Mouse (Mus musculus): ENCODE measurements around the gene Snx27. TPM values are rescaled to one million over a fixed set of nuclear protein-coding genes. Genes with fewer than 3 reads are reported as not detected.

The Snx27 gene
- polyA plus RNA-seq, 1 experiment from 2014 or later = 71.8 TPM

DNA sequence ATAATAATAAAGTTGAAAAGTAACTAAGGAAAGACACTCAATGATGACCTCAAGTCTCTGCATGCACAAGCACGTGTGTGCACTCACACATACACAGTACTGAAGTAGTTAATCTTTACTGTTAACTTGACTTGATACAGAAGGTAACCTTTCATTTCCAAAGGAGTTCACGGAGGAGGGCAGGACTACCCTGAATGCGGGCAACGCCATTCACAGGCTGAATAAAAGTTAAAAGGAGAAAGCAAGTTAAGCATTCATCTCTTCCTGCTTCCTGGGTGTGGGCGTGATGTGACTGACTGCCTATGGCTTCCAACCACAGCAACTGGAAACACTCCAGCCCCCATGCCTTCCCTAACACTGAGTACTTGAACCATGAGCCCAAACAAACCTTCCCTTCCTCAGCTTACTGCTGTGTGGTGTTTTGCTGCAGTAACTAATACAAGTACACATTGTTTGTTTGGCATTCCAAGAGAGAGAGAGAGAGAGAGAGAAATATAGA is 22.5 kb downstream of the Snx27 start:
- no peaks in the 10 kb centered on the region for H3K27me3 ChIP-seq (ENCODE audit: control insufficient read depth, insufficient read depth, low read length)
- H3K4me2 ChIP-seq (ENCODE audit: low read depth, low read length) = no peak overlapping the region
- no peak overlapping the region for H3K27ac ChIP-seq (ENCODE audit: low read depth, low read length)
- no peak for ATAC-seq (ENCODE audit: low read depth)
- H3K36me3 ChIP-seq (ENCODE audit: control insufficient read depth, insufficient read depth, low read length) = peaks cover 7% of the 10 kb centered on the region; the same call in 1 of the 2 replicates
- H3K9ac ChIP-seq (replicated peaks; ENCODE audit: low read depth, low read length) = no peak overlapping the region
- H3K4me3 ChIP-seq (ENCODE audit: low read depth, low read length) = no peak overlapping the region
- no peaks in the 10 kb centered on the region for H3K4me1 ChIP-seq (ENCODE audit: control insufficient read depth, insufficient read depth, low read length)
- no peaks in the 10 kb centered on the region for H3K9me3 ChIP-seq (ENCODE audit: control insufficient read depth, low read length)
- WGBS = 88% methylated on average over 5 of the region's 5 CpGs

DNA sequence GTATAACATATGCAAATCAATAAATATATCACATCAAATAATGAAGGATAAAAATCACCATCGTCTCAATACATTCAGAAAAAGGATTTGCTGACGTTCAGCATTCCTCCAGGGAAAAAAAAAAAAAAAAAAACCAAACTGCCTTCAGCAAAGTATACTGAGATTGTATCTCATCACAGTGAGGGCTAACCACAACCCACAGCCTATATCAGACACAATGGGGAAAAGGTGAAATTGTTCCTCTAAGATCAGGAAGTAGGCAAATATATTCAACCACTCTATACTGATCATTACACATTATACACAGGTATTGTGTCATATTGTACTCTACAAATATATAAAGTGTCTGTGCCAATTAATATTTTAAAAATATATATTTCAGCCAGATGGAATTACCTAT is 33.5 kb downstream of the Snx27 start:
- Histone ChIP-seq H3K27me3 (ENCODE audit: control insufficient read depth, insufficient read depth, low read length) (no peaks in the 10 kb centered on the region), H3K4me1 (ENCODE audit: control insufficient read depth, insufficient read depth, low read length) (no peaks in the 10 kb centered on the region), H3K9me3 (ENCODE audit: control insufficient read depth, low read length) (no peaks in the 10 kb centered on the region), H3K9ac (replicated peaks; ENCODE audit: low read depth, low read length) (no peak overlapping the region), H3K27ac (ENCODE audit: low read depth, low read length) (no peak overlapping the region), H3K36me3 (ENCODE audit: control insufficient read depth, insufficient read depth, low read length) (no peaks in the 10 kb centered on the region), H3K4me2 (ENCODE audit: low read depth, low read length) (no peak overlapping the region), H3K4me3 (ENCODE audit: low read depth, low read length) (no peak overlapping the region)
- ATAC-seq (ENCODE audit: low read depth) = no peak
- 86% methylated on average over 2 of the region's 2 CpGs for WGBS

DNA sequence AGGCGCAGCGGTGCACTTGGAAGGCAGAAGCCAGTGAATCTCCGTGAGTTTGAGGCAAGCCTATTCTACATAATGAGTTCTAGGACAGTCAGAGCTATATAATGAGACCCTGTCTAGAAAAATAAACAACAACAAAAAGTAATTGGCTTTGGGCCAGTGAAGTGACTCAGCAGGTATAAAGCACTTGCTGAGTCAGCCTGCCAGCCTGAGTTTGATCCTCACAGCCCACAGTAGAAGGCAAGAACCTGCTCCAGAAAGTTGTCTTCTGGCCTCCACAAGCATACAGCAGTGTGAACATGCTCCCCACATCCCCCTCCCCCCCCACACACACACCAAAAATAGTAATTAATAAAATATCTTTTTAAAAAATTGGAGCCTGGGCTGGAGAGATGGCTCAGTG is 45.3 kb downstream of the Snx27 start:
- Histone ChIP-seq H3K4me1 (ENCODE audit: control insufficient read depth, insufficient read depth, low read length) (no peaks in the 10 kb centered on the region), H3K9ac (replicated peaks; ENCODE audit: low read depth, low read length) (no peak overlapping the region)
- WGBS = 92% methylated on average over 3 of the region's 3 CpGs

DNA sequence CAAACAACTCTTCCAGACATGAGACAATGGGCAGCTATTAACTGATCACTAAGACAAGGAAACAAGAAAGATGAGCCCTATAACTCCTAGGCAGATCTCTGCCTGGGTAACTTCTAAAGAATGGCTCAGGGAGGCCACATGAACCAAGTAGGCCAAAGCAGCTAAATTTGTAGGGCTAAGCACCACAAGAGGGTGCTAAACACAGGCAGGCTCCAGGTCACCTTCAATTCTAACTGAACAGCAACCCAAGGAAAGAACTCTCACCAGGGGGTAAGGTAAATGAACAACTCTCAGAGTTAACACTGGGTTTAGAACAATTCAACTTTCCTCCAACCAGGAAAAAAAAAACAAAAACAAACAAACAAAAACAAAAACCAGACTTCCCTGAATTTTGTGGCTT is 48.5 kb downstream of the Snx27 start:
- Histone ChIP-seq H3K9me3 (ENCODE audit: control insufficient read depth, low read length) (no peaks in the 10 kb centered on the region), H3K4me3 (ENCODE audit: low read depth, low read length) (no peak overlapping the region), H3K9ac (replicated peaks; ENCODE audit: low read depth, low read length) (no peak overlapping the region), H3K27me3 (ENCODE audit: control insufficient read depth, insufficient read depth, low read length) (no peaks in the 10 kb centered on the region), H3K36me3 (ENCODE audit: control insufficient read depth, insufficient read depth, low read length) (no peaks in the 10 kb centered on the region), H3K4me1 (ENCODE audit: control insufficient read depth, insufficient read depth, low read length) (no peaks in the 10 kb centered on the region), H3K4me2 (ENCODE audit: low read depth, low read length) (no peak overlapping the region), H3K27ac (ENCODE audit: low read depth, low read length) (no peak overlapping the region)
- ATAC-seq (ENCODE audit: low read depth) = no peak

More for the DNA sequence above, 45.3 kb downstream of the Snx27 start:
- ATAC-seq (ENCODE audit: low read depth) = no peak
- H3K27ac ChIP-seq (ENCODE audit: low read depth, low read length) = no peak overlapping the region
- H3K27me3 ChIP-seq (ENCODE audit: control insufficient read depth, insufficient read depth, low read length) = no peaks in the 10 kb centered on the region
- no peak overlapping the region for H3K4me3 ChIP-seq (ENCODE audit: low read depth, low read length)
- no peaks in the 10 kb centered on the region for H3K36me3 ChIP-seq (ENCODE audit: control insufficient read depth, insufficient read depth, low read length)
- no peak overlapping the region for H3K4me2 ChIP-seq (ENCODE audit: low read depth, low read length)
- H3K9me3 ChIP-seq (ENCODE audit: control insufficient read depth, low read length) = no peaks in the 10 kb centered on the region

DNA sequence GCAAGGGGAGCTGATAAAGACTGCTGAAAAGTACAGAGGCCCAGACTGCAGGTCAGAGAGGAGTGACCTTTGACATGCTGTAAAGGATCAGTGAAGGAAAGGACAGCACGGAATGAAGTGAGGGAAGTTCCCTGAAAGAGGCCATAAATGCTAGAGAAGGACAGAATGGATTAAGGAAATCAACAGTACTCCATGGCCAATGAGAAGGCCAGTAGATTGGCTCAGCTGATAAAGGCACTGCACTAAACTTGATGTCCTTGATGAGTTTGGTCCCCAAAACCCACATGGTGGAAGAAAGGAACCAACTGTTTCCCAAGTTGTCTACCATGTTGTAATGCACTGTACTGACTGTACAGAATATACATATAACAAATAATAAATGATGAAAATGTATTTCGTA is 55.8 kb downstream of the Snx27 start:
- H3K9me3 ChIP-seq (ENCODE audit: control insufficient read depth, low read length) = no peaks in the 10 kb centered on the region
- H3K27me3 ChIP-seq (ENCODE audit: control insufficient read depth, insufficient read depth, low read length) = no peaks in the 10 kb centered on the region
- no peaks in the 10 kb centered on the region for H3K4me1 ChIP-seq (ENCODE audit: control insufficient read depth, insufficient read depth, low read length)
- peaks cover 10% of the 10 kb centered on the region for H3K36me3 ChIP-seq (ENCODE audit: control insufficient read depth, insufficient read depth, low read length)
- H3K4me3 ChIP-seq (ENCODE audit: low read depth, low read length) = no peak overlapping the region
- ATAC-seq (ENCODE audit: low read depth) = no peak
- no peak overlapping the region for H3K27ac ChIP-seq (ENCODE audit: low read depth, low read length)
- no peak overlapping the region for H3K9ac ChIP-seq (replicated peaks; ENCODE audit: low read depth, low read length)
- 62% methylated on average over 2 of the region's 2 CpGs for WGBS
- no peak overlapping the region for H3K4me2 ChIP-seq (ENCODE audit: low read depth, low read length)

DNA sequence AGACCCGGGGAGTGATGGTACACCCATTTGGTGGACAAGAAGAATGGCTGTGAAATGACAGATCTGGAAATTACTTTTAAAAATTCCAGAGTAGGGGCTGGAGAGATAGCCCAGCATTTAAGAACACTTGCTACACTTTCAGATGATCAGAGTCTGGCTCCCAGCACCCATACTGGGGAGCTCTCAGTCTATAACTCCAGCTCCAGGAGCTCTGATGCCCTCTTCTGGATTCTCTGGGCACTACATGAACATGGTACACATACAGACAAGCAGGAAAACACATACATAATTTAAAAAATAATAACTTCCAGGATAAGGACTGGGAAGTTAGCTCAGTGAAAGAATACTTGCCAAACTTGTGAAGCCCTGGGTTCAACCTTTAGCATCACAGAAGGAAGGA is 75.9 kb downstream of the Snx27 start:
- ATAC-seq (ENCODE audit: low read depth) = no peak
- Histone ChIP-seq H3K4me3 (ENCODE audit: low read depth, low read length) (no peak overlapping the region), H3K27me3 (ENCODE audit: control insufficient read depth, insufficient read depth, low read length) (no peaks in the 10 kb centered on the region), H3K36me3 (ENCODE audit: control insufficient read depth, insufficient read depth, low read length) (peaks cover 14% of the 10 kb centered on the region; the same call in 1 of the 2 replicates), H3K4me1 (ENCODE audit: control insufficient read depth, insufficient read depth, low read length) (no peaks in the 10 kb centered on the region), H3K4me2 (ENCODE audit: low read depth, low read length) (no peak overlapping the region), H3K9ac (replicated peaks; ENCODE audit: low read depth, low read length) (no peak overlapping the region), H3K27ac (ENCODE audit: low read depth, low read length) (no peak overlapping the region), H3K9me3 (ENCODE audit: control insufficient read depth, low read length) (no peaks in the 10 kb centered on the region)
- WGBS = 93% methylated on average over 1 of the region's 1 CpGs

DNA sequence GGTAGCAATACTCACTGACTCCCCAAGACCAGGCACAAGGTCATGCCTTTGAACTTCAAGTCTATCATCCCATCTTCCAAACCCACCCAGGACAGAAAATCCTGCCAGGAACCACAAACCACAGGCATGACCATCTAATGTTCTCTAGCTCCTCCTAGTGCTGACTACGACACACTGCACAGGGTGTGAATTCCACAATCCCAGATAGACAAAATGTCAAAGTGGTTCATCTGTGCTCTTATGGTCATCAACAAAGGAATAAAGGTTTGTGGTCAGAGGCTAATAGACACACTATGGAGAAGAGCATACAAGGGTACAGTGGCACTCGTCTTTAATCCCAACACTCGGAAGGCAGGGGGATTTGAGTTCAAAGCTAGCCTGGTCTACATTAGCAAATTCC is 80.3 kb downstream of the Snx27 start:
- Histone ChIP-seq H3K9ac (replicated peaks; ENCODE audit: low read depth, low read length) (no peak overlapping the region), H3K4me2 (ENCODE audit: low read depth, low read length) (no peak overlapping the region), H3K9me3 (ENCODE audit: control insufficient read depth, low read length) (no peaks in the 10 kb centered on the region), H3K4me3 (ENCODE audit: low read depth, low read length) (no peak overlapping the region), H3K36me3 (ENCODE audit: control insufficient read depth, insufficient read depth, low read length) (peaks cover 4% of the 10 kb centered on the region; the same call in 1 of the 2 replicates), H3K4me1 (ENCODE audit: control insufficient read depth, insufficient read depth, low read length) (no peaks in the 10 kb centered on the region), H3K27me3 (ENCODE audit: control insufficient read depth, insufficient read depth, low read length) (no peaks in the 10 kb centered on the region), H3K27ac (ENCODE audit: low read depth, low read length) (no peak overlapping the region)
- WGBS = 75% methylated on average over 3 of the region's 3 CpGs
- ATAC-seq (ENCODE audit: low read depth) = peak; percentile 45; the same call in 1 of the 2 replicates

DNA sequence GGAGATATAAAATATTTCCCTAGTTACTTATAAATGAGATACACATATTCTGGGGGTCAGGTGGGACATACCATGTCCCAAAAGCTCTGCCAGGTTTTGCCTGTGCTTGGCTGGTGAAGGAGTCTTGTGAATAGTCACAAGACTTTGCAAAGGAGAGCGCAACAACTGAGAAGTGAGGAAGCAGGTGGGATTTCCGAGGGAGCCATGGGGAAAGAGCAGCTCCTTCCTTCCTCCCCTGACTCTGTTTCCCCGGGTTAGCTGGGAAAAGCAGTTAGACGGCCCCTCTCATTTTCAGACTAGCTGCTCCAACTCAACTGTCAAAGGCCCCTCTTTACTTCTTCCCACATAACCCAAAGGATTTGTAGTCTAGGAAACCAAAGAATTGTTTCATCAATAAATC is 85.4 kb downstream of the Snx27 start:
- Histone ChIP-seq H3K27me3 (ENCODE audit: control insufficient read depth, insufficient read depth, low read length) (no peaks in the 10 kb centered on the region), H3K9me3 (ENCODE audit: control insufficient read depth, low read length) (no peaks in the 10 kb centered on the region), H3K27ac (ENCODE audit: low read depth, low read length) (no peak overlapping the region), H3K36me3 (ENCODE audit: control insufficient read depth, insufficient read depth, low read length) (peaks cover 4% of the 10 kb centered on the region; the same call in 1 of the 2 replicates), H3K4me3 (ENCODE audit: low read depth, low read length) (no peak overlapping the region), H3K4me1 (ENCODE audit: control insufficient read depth, insufficient read depth, low read length) (no peaks in the 10 kb centered on the region), H3K4me2 (ENCODE audit: low read depth, low read length) (no peak overlapping the region), H3K9ac (replicated peaks; ENCODE audit: low read depth, low read length) (no peak overlapping the region)
- ATAC-seq (ENCODE audit: low read depth) = no peak
- 71% methylated on average over 4 of the region's 4 CpGs for WGBS

DNA sequence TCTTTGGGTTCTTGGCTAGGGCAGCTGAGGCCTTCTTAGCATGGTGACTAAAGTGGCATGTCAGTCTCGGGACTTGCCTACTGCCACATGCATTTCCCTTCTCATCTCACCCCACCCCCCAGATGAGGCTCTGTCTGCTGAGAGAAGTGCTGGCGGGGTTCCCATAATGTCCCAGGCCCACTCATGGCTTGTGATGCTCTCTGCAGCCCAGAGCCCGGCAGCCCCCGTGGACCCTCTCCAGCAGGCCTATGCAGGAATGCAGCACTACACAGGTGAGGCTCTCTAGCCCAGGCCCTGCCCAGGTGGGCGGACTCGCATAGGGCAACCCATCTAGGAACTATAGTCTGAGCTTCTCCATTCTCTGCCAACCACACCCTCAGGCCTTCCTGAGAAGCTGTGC is 94.9 kb downstream of the Snx27 start:
- WGBS = 71% methylated on average over 6 of the region's 6 CpGs
- H3K4me3 ChIP-seq (ENCODE audit: low read depth, low read length) = no peak overlapping the region
- peaks cover 36% of the 10 kb centered on the region for H3K4me1 ChIP-seq (ENCODE audit: control insufficient read depth, insufficient read depth, low read length)
- H3K9ac ChIP-seq (replicated peaks; ENCODE audit: low read depth, low read length) = no peak overlapping the region
- H3K9me3 ChIP-seq (ENCODE audit: control insufficient read depth, low read length) = no peaks in the 10 kb centered on the region
- ATAC-seq (ENCODE audit: low read depth) = no peak
- H3K27ac ChIP-seq (ENCODE audit: low read depth, low read length) = peak overlapping the region; percentile 10; the same call in 1 of the 2 replicates
- H3K36me3 ChIP-seq (ENCODE audit: control insufficient read depth, insufficient read depth, low read length) = peaks cover 35% of the 10 kb centered on the region
- no peaks in the 10 kb centered on the region for H3K27me3 ChIP-seq (ENCODE audit: control insufficient read depth, insufficient read depth, low read length)
- no peak overlapping the region for H3K4me2 ChIP-seq (ENCODE audit: low read depth, low read length)

Measured in neural tube, embryonic 14.5 days (tissue).